Mouse (Mus musculus): ENCODE data around the gene Rfx8. TPM values are rescaled to one million over a fixed set of nuclear protein-coding genes. Genes with fewer than 3 reads are reported as not detected.

Gene Rfx8
- polyA plus RNA-seq, 1 experiment from 2014 or later: 0.20 TPM

GRCm38 (mm10) chr1:39645905-39646759 lies 74.7 kb downstream of the Rfx8 start:
- 0 out of 2 replicates have a peak overlapping the region, but pooled peaks have one; percentile 11 for H3K4me2 ChIP-seq (ENCODE audit: low read length)
- peaks cover 20% of the 10 kb centered on the region for H3K4me1 ChIP-seq (replicated peaks; ENCODE audit: control insufficient read depth, insufficient read depth, low read length)
- H3K27ac ChIP-seq (ENCODE audit: low read length): peak overlapping the region; percentile 46
- 33% methylated on average over 8 of the region's 8 CpGs for WGBS
- no peaks in the 10 kb centered on the region for H3K9me3 ChIP-seq (ENCODE audit: control insufficient read depth, low read length)
- no peaks in the 10 kb centered on the region for H3K36me3 ChIP-seq (ENCODE audit: control insufficient read depth, insufficient read depth)
- H3K4me3 ChIP-seq (replicated peaks; ENCODE audit: low read length): no peak overlapping the region
- 0 out of 2 replicates have a peak overlapping the region, but pooled peaks have one; percentile 2 for H3K9ac ChIP-seq (replicated peaks; ENCODE audit: low read depth, low read length)
- peak; percentile 52 for ATAC-seq
- H3K27me3 ChIP-seq (replicated peaks; ENCODE audit: control insufficient read depth, insufficient read depth, low read length): peaks cover 13% of the 10 kb centered on the region

- no peak overlapping the region for H3K4me3 ChIP-seq (replicated peaks; ENCODE audit: low read length)
- H3K9ac ChIP-seq (replicated peaks; ENCODE audit: low read depth, low read length): no peak overlapping the region
- H3K27me3 ChIP-seq (replicated peaks; ENCODE audit: control insufficient read depth, insufficient read depth, low read length): peaks cover 6% of the 10 kb centered on the region; the same call in 1 of the 2 replicates
- peaks cover 6% of the 10 kb centered on the region for H3K4me1 ChIP-seq (replicated peaks; ENCODE audit: control insufficient read depth, insufficient read depth, low read length)
- H3K4me2 ChIP-seq (ENCODE audit: low read length): no peak overlapping the region
- WGBS: 55% methylated on average over 1 of the region's 1 CpGs
- no peak for ATAC-seq
- H3K9me3 ChIP-seq (ENCODE audit: control insufficient read depth, low read length): no peaks in the 10 kb centered on the region
- H3K27ac ChIP-seq (ENCODE audit: low read length): no peak overlapping the region
- no peaks in the 10 kb centered on the region for H3K36me3 ChIP-seq (ENCODE audit: control insufficient read depth, insufficient read depth)
Measured at GRCm38 (mm10) chr1:39644333-39644732, 76.5 kb downstream of the Rfx8 start.

GRCm38 (mm10) chr1:39641667-39642066 lies 79.1 kb downstream of the Rfx8 start:
- no peaks in the 10 kb centered on the region for H3K36me3 ChIP-seq (ENCODE audit: control insufficient read depth, insufficient read depth)
- no peak overlapping the region for H3K4me2 ChIP-seq (ENCODE audit: low read length)
- H3K27ac ChIP-seq (ENCODE audit: low read length): no peak overlapping the region
- H3K4me3 ChIP-seq (replicated peaks; ENCODE audit: low read length): no peak overlapping the region
- no peak for ATAC-seq
- no peaks in the 10 kb centered on the region for H3K27me3 ChIP-seq (replicated peaks; ENCODE audit: control insufficient read depth, insufficient read depth, low read length)
- no peak overlapping the region for H3K9ac ChIP-seq (replicated peaks; ENCODE audit: low read depth, low read length)
- H3K4me1 ChIP-seq (replicated peaks; ENCODE audit: control insufficient read depth, insufficient read depth, low read length): peaks cover 6% of the 10 kb centered on the region
- WGBS: 89% methylated on average over 7 of the region's 7 CpGs
- no peaks in the 10 kb centered on the region for H3K9me3 ChIP-seq (ENCODE audit: control insufficient read depth, low read length)

GRCm38 (mm10) chr1:39637139-39637538 lies 83.7 kb downstream of the Rfx8 start:
- no peaks in the 10 kb centered on the region for H3K36me3 ChIP-seq (ENCODE audit: control insufficient read depth, insufficient read depth)
- H3K9ac ChIP-seq (replicated peaks; ENCODE audit: low read depth, low read length): no peak overlapping the region
- no peaks in the 10 kb centered on the region for H3K4me1 ChIP-seq (replicated peaks; ENCODE audit: control insufficient read depth, insufficient read depth, low read length)
- no peak for ATAC-seq
- H3K27ac ChIP-seq (ENCODE audit: low read length): no peak overlapping the region
- H3K27me3 ChIP-seq (replicated peaks; ENCODE audit: control insufficient read depth, insufficient read depth, low read length): no peaks in the 10 kb centered on the region
- whole genome bisulfite sequencing: 49% methylated on average over 8 of the region's 8 CpGs
- H3K4me2 ChIP-seq (ENCODE audit: low read length): no peak overlapping the region
- H3K9me3 ChIP-seq (ENCODE audit: control insufficient read depth, low read length): no peaks in the 10 kb centered on the region
- H3K4me3 ChIP-seq (replicated peaks; ENCODE audit: low read length): no peak overlapping the region

GRCm38 (mm10) chr1:39636660-39637059 lies 84.1 kb downstream of the Rfx8 start:
- Histone ChIP-seq H3K4me1 (replicated peaks; ENCODE audit: control insufficient read depth, insufficient read depth, low read length) (no peaks in the 10 kb centered on the region), H3K27ac (ENCODE audit: low read length) (no peak overlapping the region), H3K36me3 (ENCODE audit: control insufficient read depth, insufficient read depth) (no peaks in the 10 kb centered on the region), H3K4me2 (ENCODE audit: low read length) (no peak overlapping the region), H3K9me3 (ENCODE audit: control insufficient read depth, low read length) (no peaks in the 10 kb centered on the region), H3K9ac (replicated peaks; ENCODE audit: low read depth, low read length) (no peak overlapping the region), H3K4me3 (replicated peaks; ENCODE audit: low read length) (no peak overlapping the region), H3K27me3 (replicated peaks; ENCODE audit: control insufficient read depth, insufficient read depth, low read length) (no peaks in the 10 kb centered on the region)
- WGBS: 6% methylated on average over 5 of the region's 5 CpGs
- ATAC-seq: no peak

GRCm38 (mm10) chr1:39636196-39636595 lies 84.6 kb downstream of the Rfx8 start:
- no peak overlapping the region for H3K27ac ChIP-seq (ENCODE audit: low read length)
- H3K36me3 ChIP-seq (ENCODE audit: control insufficient read depth, insufficient read depth): no peaks in the 10 kb centered on the region
- H3K4me2 ChIP-seq (ENCODE audit: low read length): no peak overlapping the region
- WGBS: 25% methylated on average over 5 of the region's 5 CpGs
- no peaks in the 10 kb centered on the region for H3K27me3 ChIP-seq (replicated peaks; ENCODE audit: control insufficient read depth, insufficient read depth, low read length)
- no peaks in the 10 kb centered on the region for H3K9me3 ChIP-seq (ENCODE audit: control insufficient read depth, low read length)
- H3K4me3 ChIP-seq (replicated peaks; ENCODE audit: low read length): no peak overlapping the region
- ATAC-seq: no peak
- H3K9ac ChIP-seq (replicated peaks; ENCODE audit: low read depth, low read length): no peak overlapping the region
- H3K4me1 ChIP-seq (replicated peaks; ENCODE audit: control insufficient read depth, insufficient read depth, low read length): no peaks in the 10 kb centered on the region

GRCm38 (mm10) chr1:39628606-39629005 lies 92.2 kb downstream of the Rfx8 start:
- 84% methylated on average over 9 of the region's 9 CpGs for WGBS
- Histone ChIP-seq H3K4me3 (replicated peaks; ENCODE audit: low read length) (no peak overlapping the region), H3K4me1 (replicated peaks; ENCODE audit: control insufficient read depth, insufficient read depth, low read length) (no peaks in the 10 kb centered on the region), H3K27me3 (replicated peaks; ENCODE audit: control insufficient read depth, insufficient read depth, low read length) (no peaks in the 10 kb centered on the region), H3K9ac (replicated peaks; ENCODE audit: low read depth, low read length) (no peak overlapping the region), H3K9me3 (ENCODE audit: control insufficient read depth, low read length) (no peaks in the 10 kb centered on the region), H3K4me2 (ENCODE audit: low read length) (no peak overlapping the region), H3K36me3 (ENCODE audit: control insufficient read depth, insufficient read depth) (no peaks in the 10 kb centered on the region), H3K27ac (ENCODE audit: low read length) (no peak overlapping the region)
- no peak for ATAC-seq

GRCm38 (mm10) chr1:39625491-39625890 lies 95.3 kb downstream of the Rfx8 start:
- no peak overlapping the region for H3K4me2 ChIP-seq (ENCODE audit: low read length)
- H3K36me3 ChIP-seq (ENCODE audit: control insufficient read depth, insufficient read depth): no peaks in the 10 kb centered on the region
- 75% methylated on average over 3 of the region's 3 CpGs for WGBS

GRCm38 (mm10) chr1:39623729-39624128 lies 97.1 kb downstream of the Rfx8 start:
- no peaks in the 10 kb centered on the region for H3K36me3 ChIP-seq (ENCODE audit: control insufficient read depth, insufficient read depth)

More at GRCm38 (mm10) chr1:39625491-39625890, 95.3 kb downstream of the Rfx8 start:
- Histone ChIP-seq H3K27me3 (replicated peaks; ENCODE audit: control insufficient read depth, insufficient read depth, low read length) (no peaks in the 10 kb centered on the region), H3K4me3 (replicated peaks; ENCODE audit: low read length) (no peak overlapping the region), H3K9ac (replicated peaks; ENCODE audit: low read depth, low read length) (no peak overlapping the region), H3K27ac (ENCODE audit: low read length) (no peak overlapping the region), H3K9me3 (ENCODE audit: control insufficient read depth, low read length) (no peaks in the 10 kb centered on the region), H3K4me1 (replicated peaks; ENCODE audit: control insufficient read depth, insufficient read depth, low read length) (no peaks in the 10 kb centered on the region)
- ATAC-seq: no peak

More at GRCm38 (mm10) chr1:39623729-39624128, 97.1 kb downstream of the Rfx8 start:
- Histone ChIP-seq H3K27ac (ENCODE audit: low read length) (no peak overlapping the region), H3K4me1 (replicated peaks; ENCODE audit: control insufficient read depth, insufficient read depth, low read length) (no peaks in the 10 kb centered on the region), H3K4me3 (replicated peaks; ENCODE audit: low read length) (no peak overlapping the region), H3K4me2 (ENCODE audit: low read length) (no peak overlapping the region), H3K9me3 (ENCODE audit: control insufficient read depth, low read length) (no peaks in the 10 kb centered on the region), H3K9ac (replicated peaks; ENCODE audit: low read depth, low read length) (no peak overlapping the region), H3K27me3 (replicated peaks; ENCODE audit: control insufficient read depth, insufficient read depth, low read length) (no peaks in the 10 kb centered on the region)
- ATAC-seq: no peak
- WGBS: 21% methylated on average over 1 of the region's 1 CpGs

Measured in forebrain, embryonic 16.5 days (tissue).